Mouse (Mus musculus) spleen, adult 2 months (tissue): ENCODE data around the gene Egln1.

Source experiments
- CTCF ChIP-seq: fragments of 200-500 bp; IDR thresholded peaks from 2 replicates; pipeline ENCODE4 v1.5.1; 2011; ENCODE audit warnings: mild to moderate bottlenecking, inconsistent platforms; ENCODE audit not compliant: insufficient read depth, insufficient read length, insufficient replicate concordance; ENCODE audit errors: extremely low read depth
- POLR2A ChIP-seq: fragments of 200-500 bp; IDR thresholded peaks from 2 replicates; pipeline ENCODE4 v1.6.1; 2011; ENCODE audit warnings: low read depth, low read length, inconsistent platforms

- TF ChIP-seq CTCF, result no peak
- TF ChIP-seq POLR2A, result no peak
Measured at GRCm38 (mm10) chr8:124930086-124930485, 19.0 kb downstream of the Egln1 start.
